Mouse (Mus musculus) heart, adult 2 months (tissue): ENCODE data around the gene Zer1.

Experiments used
- CTCF ChIP-seq: fragments of 200-600 bp; IDR thresholded peaks from 2 replicates; pipeline ENCODE4 v1.8.1; 2022; ENCODE audit warnings: antibody characterized with exemption, mild to moderate bottlenecking, moderate library complexity
- EP300 ChIP-seq: fragments of 200-500 bp; IDR thresholded peaks from 2 replicates; pipeline ENCODE4 v1.6.1; 2011; ENCODE audit warnings: low read depth, low read length, control low read depth; ENCODE audit not compliant: insufficient read depth
- POLR2A ChIP-seq: fragments of 200-500 bp; IDR thresholded peaks from 2 replicates; pipeline ENCODE4 v1.6.1; 2011; ENCODE audit warnings: mild to moderate bottlenecking, low read depth, low read length, control low read depth; ENCODE audit not compliant: insufficient read depth

GRCm38 (mm10) chr2:30094208-30094588 lies 30.2 kb downstream of the Zer1 start:
- TF ChIP-seq POLR2A: no peak
- TF ChIP-seq CTCF: no peak
- no peak for TF ChIP-seq EP300
